Mouse (Mus musculus) cerebral cortex, adult 2 months (tissue): ENCODE results near the gene Cdk5r1.

ENCODE experiments used
- WGBS: fragments of 180-500 bp; shearing (Covaris S2); methylation state at CpG from one replicate; pipeline ENCODE4 v1.1.7; 2018; 5-methylcytosine and 5-hydroxymethylcytosine counted together

Gene Cdk5r1

GRCm38 (mm10) chr11:80504519-80505385, 27.9 kb downstream of the Cdk5r1 start:
- 32% methylated on average over 6 of the region's 6 CpGs for WGBS

- 58% methylated on average over 3 of the region's 3 CpGs for WGBS
Observed at GRCm38 (mm10) chr11:80505581-80505980, 28.8 kb downstream of the Cdk5r1 start.

GRCm38 (mm10) chr11:80507791-80508190, 31.0 kb downstream of the Cdk5r1 start:
- 89% methylated on average over 6 of the region's 6 CpGs for WGBS

- 27% methylated on average over 19 of the region's 19 CpGs for WGBS
Observed at GRCm38 (mm10) chr11:80508361-80509175, 31.7 kb downstream of the Cdk5r1 start.

GRCm38 (mm10) chr11:80509176-80509506, 32.3 kb downstream of the Cdk5r1 start:
- 66% methylated on average over 5 of the region's 5 CpGs for WGBS

GRCm38 (mm10) chr11:80510124-80510523, 33.3 kb downstream of the Cdk5r1 start:
- 90% methylated on average over 10 of the region's 10 CpGs for WGBS

GRCm38 (mm10) chr11:80512313-80513056, 35.7 kb downstream of the Cdk5r1 start:
- WGBS = 78% methylated on average over 19 of the region's 19 CpGs

GRCm38 (mm10) chr11:80513796-80514195, 37.0 kb downstream of the Cdk5r1 start:
- WGBS = 42% methylated on average over 7 of the region's 7 CpGs

- WGBS = 47% methylated on average over 1 of the region's 1 CpGs
Observed at GRCm38 (mm10) chr11:80515346-80515745, 38.5 kb downstream of the Cdk5r1 start.

- WGBS = 46% methylated on average over 8 of the region's 8 CpGs
Observed at GRCm38 (mm10) chr11:80515895-80516294, 39.1 kb downstream of the Cdk5r1 start.

- WGBS = 27% methylated on average over 9 of the region's 9 CpGs
Observed at GRCm38 (mm10) chr11:80518421-80519367, 41.9 kb downstream of the Cdk5r1 start.

- WGBS = 50% methylated on average over 2 of the region's 2 CpGs
Observed at GRCm38 (mm10) chr11:80521148-80521547, 44.3 kb downstream of the Cdk5r1 start.

- WGBS = 52% methylated on average over 2 of the region's 2 CpGs
Observed at GRCm38 (mm10) chr11:80522852-80523251, 46.0 kb downstream of the Cdk5r1 start.

- 67% methylated on average over 4 of the region's 4 CpGs for WGBS
Observed at GRCm38 (mm10) chr11:80523410-80523809, 46.6 kb downstream of the Cdk5r1 start.

- 84% methylated on average over 5 of the region's 5 CpGs for WGBS
Observed at GRCm38 (mm10) chr11:80524213-80524612, 47.4 kb downstream of the Cdk5r1 start.

GRCm38 (mm10) chr11:80529149-80529548, 52.3 kb downstream of the Cdk5r1 start:
- 82% methylated on average over 8 of the region's 8 CpGs for WGBS
